Mouse (Mus musculus) ovary, postnatal 36 days (tissue): ENCODE data around the gene Mtmr4.

Experiments used
- DNase-seq: peaks from one replicate; pipeline ENCODE4 v3.0.0; 2022; ENCODE audit warnings: low spot score, mixed read lengths

Gene Mtmr4

GRCm38 (mm10) chr11:87591526-87592353 is at the start of gene Mtmr4:
TSS of gene Mtmr4 (plus strand) at chr11:87592162.
- peak; percentile 99 for DNase-seq

- DNase-seq = no peak
These were observed 49.7 kb upstream of the Mtmr4 start for GRCm38 (mm10) chr11:87542285-87542684.

- DNase-seq = peak; percentile 15
These were observed 49.1 kb upstream of the Mtmr4 start for GRCm38 (mm10) chr11:87542906-87543305.

GRCm38 (mm10) chr11:87553342-87553741 is 38.6 kb upstream of the Mtmr4 start:
- DNase-seq = no peak

- no peak for DNase-seq
These were observed 37.6 kb upstream of the Mtmr4 start for GRCm38 (mm10) chr11:87554386-87554785.

GRCm38 (mm10) chr11:87555106-87555703 is 36.8 kb upstream of the Mtmr4 start:
- DNase-seq = no peak

- no peak for DNase-seq
These were observed 30.8 kb upstream of the Mtmr4 start for GRCm38 (mm10) chr11:87561208-87561607.

GRCm38 (mm10) chr11:87566501-87566900 is 25.5 kb upstream of the Mtmr4 start, which contains the start of gene Gm11492:
TSS of gene Gm11492 (plus strand) at chr11:87566653.
- DNase-seq = no peak

GRCm38 (mm10) chr11:87568255-87568953 is 23.6 kb upstream of the Mtmr4 start, which contains the start of gene Sept4:
TSS of gene Sept4 (plus strand) at chr11:87568903.
- DNase-seq = no peak

GRCm38 (mm10) chr11:87570743-87571142 is 21.2 kb upstream of the Mtmr4 start:
- DNase-seq = no peak

GRCm38 (mm10) chr11:87571361-87571950 is 20.5 kb upstream of the Mtmr4 start:
- no peak for DNase-seq

GRCm38 (mm10) chr11:87573751-87574150 is 18.2 kb upstream of the Mtmr4 start:
- no peak for DNase-seq

GRCm38 (mm10) chr11:87574520-87575180 is 17.3 kb upstream of the Mtmr4 start:
- DNase-seq = no peak

GRCm38 (mm10) chr11:87577601-87578248 is 14.2 kb upstream of the Mtmr4 start:
- no peak for DNase-seq

GRCm38 (mm10) chr11:87578249-87578962 is 13.6 kb upstream of the Mtmr4 start:
- DNase-seq = peak; percentile 68

- no peak for DNase-seq
These were observed 12.9 kb upstream of the Mtmr4 start for GRCm38 (mm10) chr11:87578963-87579601.

- no peak for DNase-seq
These were observed 12.2 kb upstream of the Mtmr4 start for GRCm38 (mm10) chr11:87579713-87580112.

GRCm38 (mm10) chr11:87580543-87581085 is 11.3 kb upstream of the Mtmr4 start:
- DNase-seq = peak; percentile 52

GRCm38 (mm10) chr11:87581161-87581865 is 10.6 kb upstream of the Mtmr4 start:
- no peak for DNase-seq
